Mouse (Mus musculus): ENCODE measurements around the gene Zscan2. TPM values are rescaled to one million over a fixed set of nuclear protein-coding genes. Genes with fewer than 3 reads are reported as not detected.

Gene Zscan2
- total and polyA plus RNA-seq, 3 experiments = 0.82 to 3.7 (median 1.7) TPM

- Histone ChIP-seq H3K79me2 (replicated peaks; ENCODE audit: control insufficient read depth, extremely low read depth, insufficient read depth, poor library complexity, severe bottlenecking) (no peaks in the 10 kb centered on the region), H3K27me3 (replicated peaks) (no peaks in the 10 kb centered on the region), H3K9ac (ENCODE audit: insufficient read depth, low read depth) (no peak overlapping the region), H3K36me3 (replicated peaks in 1 of 2; ENCODE audit: control insufficient read depth in 1 of 2, insufficient read depth in 1 of 2, low read length in 1 of 2) (peaks cover 15 to 66% of the 10 kb centered on the region in 2 experiments), H3K4me1 (ENCODE audit: control insufficient read depth in 1 of 2, insufficient read depth in 2 of 2) (no peaks in the 10 kb centered on the region), H3K9me3 (replicated peaks; ENCODE audit: low read length) (no peaks in the 10 kb centered on the region), H3K4me3 (replicated peaks in 1 of 3; ENCODE audit: low read depth in 2 of 3, low read length in 2 of 3, poor library complexity in 1 of 3) (no peak overlapping the region), H3K4me2 (ENCODE audit: insufficient read depth, low read depth, poor library complexity, severe bottlenecking) (no peak overlapping the region), H3K27ac (ENCODE audit: insufficient read depth, low read depth) (no peak overlapping the region)
- TF ChIP-seq NRF1 (IDR thresholded peaks at IDR 0.05; ENCODE audit: low read depth, low read length) (no peak), HCFC1 (IDR thresholded peaks at IDR 0.05; ENCODE audit: low read depth, low read length) (no peak), TBP (conservative IDR thresholded peaks at IDR 0.05; ENCODE audit: low read depth, low read length) (no peak), MAFK (IDR thresholded peaks at IDR 0.05; ENCODE audit: insufficient replicate concordance, low read length) (no peak), MEF2A (IDR thresholded peaks at IDR 0.05; ENCODE audit: borderline replicate concordance, low read depth, low read length) (no peak), KAT2A (IDR thresholded peaks at IDR 0.05; ENCODE audit: insufficient replicate concordance, low read length) (no peak), ZC3H11A (IDR thresholded peaks at IDR 0.05; ENCODE audit: low read depth, low read length) (no peak), GABPA (IDR thresholded peaks at IDR 0.05; ENCODE audit: insufficient replicate concordance, low read depth, low read length) (no peak), CHD1 (IDR thresholded peaks at IDR 0.05; ENCODE audit: low read depth, low read length) (no peak), IRF4 (IDR thresholded peaks at IDR 0.05; ENCODE audit: low read depth, low read length) (no peak), SMC3 (IDR thresholded peaks at IDR 0.05; ENCODE audit: low read depth, low read length) (no peak), BHLHE40 (IDR thresholded peaks at IDR 0.05; ENCODE audit: low read depth, low read length) (no peak), RCOR1 (conservative IDR thresholded peaks at IDR 0.05; ENCODE audit: low read depth, low read length) (no peak), ZMIZ1 (IDR thresholded peaks at IDR 0.05; ENCODE audit: low read depth, low read length) (no peak), POLR2A (IDR thresholded peaks at IDR 0.05; ENCODE audit: low read depth, low read length) (no peak), ZKSCAN1 (IDR thresholded peaks at IDR 0.05; ENCODE audit: borderline replicate concordance, low read depth, low read length) (no peak)
- dilution Hi-C loops (cut with MboI; ENCODE audit: extremely low pct_ligation_motif_present, extremely low pct_unique_long_range_greater_than_20kb, low sequenced_read_pairs) = no loop called here
- in situ Hi-C loops (cut with MboI; ENCODE audit: low pct_ligation_motif_present, low pct_unique_long_range_greater_than_20kb, low sequenced_read_pairs) = no loop called here
- no peak for DNase-seq (ENCODE audit: extremely low read depth)
These were observed 12.3 kb downstream of the Zscan2 start for GRCm38 (mm10) chr7:80873038-80873437.

GRCm38 (mm10) chr7:80873631-80874030 is 12.9 kb downstream of the Zscan2 start:
- Histone ChIP-seq H3K4me2 (ENCODE audit: insufficient read depth, low read depth, poor library complexity, severe bottlenecking) (no peak overlapping the region), H3K27me3 (replicated peaks) (no peaks in the 10 kb centered on the region), H3K9ac (ENCODE audit: insufficient read depth, low read depth) (no peak overlapping the region), H3K4me1 (ENCODE audit: control insufficient read depth in 1 of 2, insufficient read depth in 2 of 2) (no peaks in the 10 kb centered on the region), H3K36me3 (replicated peaks in 1 of 2; ENCODE audit: control insufficient read depth in 1 of 2, insufficient read depth in 1 of 2, low read length in 1 of 2) (peaks cover 15 to 62% of the 10 kb centered on the region in 2 experiments), H3K4me3 (replicated peaks in 1 of 3; ENCODE audit: low read depth in 2 of 3, low read length in 2 of 3, poor library complexity in 1 of 3) (no peak overlapping the region), H3K79me2 (replicated peaks; ENCODE audit: control insufficient read depth, extremely low read depth, insufficient read depth, poor library complexity, severe bottlenecking) (no peaks in the 10 kb centered on the region), H3K9me3 (replicated peaks; ENCODE audit: low read length) (no peaks in the 10 kb centered on the region), H3K27ac (ENCODE audit: insufficient read depth, low read depth) (no peak overlapping the region)
- in situ Hi-C loops (cut with MboI; ENCODE audit: low pct_ligation_motif_present, low pct_unique_long_range_greater_than_20kb, low sequenced_read_pairs) = no loop called here
- dilution Hi-C loops (cut with MboI; ENCODE audit: extremely low pct_ligation_motif_present, extremely low pct_unique_long_range_greater_than_20kb, low sequenced_read_pairs) = no loop called here
- DNase-seq (ENCODE audit: extremely low read depth) = no peak
- TF ChIP-seq CTCF (conservative IDR thresholded peaks at IDR 0.05 in 1 of 2, IDR thresholded peaks at IDR 0.05 in 1 of 2; ENCODE audit: low read depth in 2 of 2, low read length in 2 of 2) (peak in 1 of 2 experiments; percentile 21; a peak in 1 of 4 replicates), SMC3 (IDR thresholded peaks at IDR 0.05; ENCODE audit: low read depth, low read length) (no peak)

All from CH12.LX (cell line).